Mouse (Mus musculus) bone marrow macrophage, adult 2 months (primary cell): ENCODE data around the gene Pithd1.

ENCODE experiments used
- CTCF ChIP-seq: IDR thresholded peaks from 2 replicates; pipeline ENCODE4 v1.5.1; 2012; ENCODE audit warnings: low read depth, mild to moderate bottlenecking, low read length, moderate library complexity
- POLR2A ChIP-seq: IDR thresholded peaks from 2 replicates; pipeline ENCODE4 v1.6.1; 2012; ENCODE audit warnings: mild to moderate bottlenecking, low read depth, low read length, borderline replicate concordance

- TF ChIP-seq CTCF (no peak), POLR2A (no peak)
These were observed 40.5 kb upstream of the Pithd1 start for GRCm38 (mm10) chr4:136027416-136028131.
